Mouse (Mus musculus): ENCODE measurements around the gene Ush1c. TPM values are rescaled to one million over a fixed set of nuclear protein-coding genes. Genes with fewer than 3 reads are reported as not detected.

The Ush1c gene
- total RNA-seq (2021), result 2.7 and 4.7 TPM in 2 replicates
- long read RNA-seq, experiment 1, partial matches to known transcripts, result 1 of 5 reads
- long read RNA-seq, experiment 1, other reads (novel, unspliced or antisense), result 1 of 5 reads
- long read RNA-seq, experiment 2, partial matches to known transcripts, result 0 of 4 reads
- long read RNA-seq, experiment 2, other reads (novel, unspliced or antisense), result 1 of 4 reads

DNA sequence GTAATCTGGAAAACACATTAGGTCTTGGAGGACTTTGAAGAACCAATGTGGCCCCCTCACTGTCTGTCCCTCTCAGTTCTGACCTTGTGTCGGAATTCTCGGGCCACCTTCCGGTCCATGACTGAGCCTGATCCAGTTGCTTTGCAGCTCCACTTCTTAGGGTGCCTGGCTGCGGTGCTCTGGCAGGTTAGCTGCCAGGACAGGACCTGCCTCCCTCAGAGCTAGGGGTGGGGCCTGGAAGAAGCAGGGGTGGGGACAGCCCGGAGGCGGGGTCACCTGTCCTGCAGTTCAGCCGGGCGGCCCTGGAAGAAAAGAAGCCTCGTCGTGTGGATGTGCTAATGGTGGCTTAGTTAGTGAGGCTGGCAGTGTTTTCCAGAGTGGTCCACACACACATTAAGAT lies at the start of gene Ush1c:
Ush1c (minus strand) TSS at position 158 of the 400 bp plus-strand sequence.
- DNase-seq, result peak; percentile 20

GRCm38 (mm10) chr7:46287051-46287450 lies 48.7 kb upstream of the Ush1c start:
- DNase-seq, result no peak

- no peak for DNase-seq
Observed at GRCm38 (mm10) chr7:46286391-46286790, 48.1 kb upstream of the Ush1c start.

DNA sequence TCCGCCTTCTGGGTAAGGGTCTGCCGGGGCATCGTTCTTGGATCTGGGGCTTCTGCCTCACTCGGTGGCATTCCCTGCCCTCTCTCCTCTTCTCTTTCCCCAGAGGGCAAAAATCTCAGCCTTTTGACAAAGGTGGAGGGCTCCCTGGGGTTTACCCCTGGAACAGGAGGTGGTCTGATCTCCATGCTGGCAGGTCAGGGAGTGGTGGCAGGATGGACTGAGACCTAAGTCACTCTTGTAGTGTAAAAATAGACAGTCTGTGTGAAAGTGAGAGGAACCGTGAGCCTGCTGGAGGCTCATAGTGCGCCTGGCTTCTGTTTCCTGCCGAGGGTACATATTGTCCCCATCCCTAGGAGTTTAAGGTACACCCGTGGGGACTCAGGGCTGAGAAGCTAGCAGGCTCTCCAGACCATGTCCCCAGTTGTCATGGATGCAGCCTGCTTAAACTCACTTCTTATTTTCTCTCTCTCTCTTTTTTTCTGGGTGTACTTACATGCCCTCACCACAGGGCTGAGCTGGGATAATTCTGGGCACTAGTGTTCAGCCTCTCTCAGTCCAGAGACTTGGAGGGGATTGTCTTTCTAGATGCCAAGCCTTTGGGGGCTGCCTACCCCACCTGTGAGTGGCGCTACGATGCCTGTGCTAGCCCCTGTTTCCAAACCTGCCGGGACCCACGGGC lies 47.0 kb upstream of the Ush1c start:
- DNase-seq, result no peak

DNA sequence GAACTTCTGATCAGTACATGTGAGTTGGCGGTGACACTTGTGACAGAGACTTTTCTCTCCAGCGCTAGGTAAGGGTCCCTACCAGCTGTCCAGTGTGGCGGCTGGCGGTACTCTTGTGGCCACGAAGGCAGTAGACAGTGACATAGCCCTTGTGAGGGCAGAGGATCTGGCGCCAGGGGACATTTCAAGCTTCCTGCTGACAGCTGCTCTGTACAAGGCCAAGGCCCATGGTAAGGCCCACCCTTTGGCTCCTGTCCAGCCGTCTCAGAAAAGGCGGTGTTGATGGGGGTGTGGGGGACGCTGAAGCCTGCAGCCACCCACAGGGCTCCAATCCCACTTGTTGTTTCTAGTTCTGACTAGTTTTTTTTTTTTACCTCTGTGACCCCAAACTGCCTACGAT lies 45.4 kb upstream of the Ush1c start:
- peak; percentile 83 for DNase-seq

DNA sequence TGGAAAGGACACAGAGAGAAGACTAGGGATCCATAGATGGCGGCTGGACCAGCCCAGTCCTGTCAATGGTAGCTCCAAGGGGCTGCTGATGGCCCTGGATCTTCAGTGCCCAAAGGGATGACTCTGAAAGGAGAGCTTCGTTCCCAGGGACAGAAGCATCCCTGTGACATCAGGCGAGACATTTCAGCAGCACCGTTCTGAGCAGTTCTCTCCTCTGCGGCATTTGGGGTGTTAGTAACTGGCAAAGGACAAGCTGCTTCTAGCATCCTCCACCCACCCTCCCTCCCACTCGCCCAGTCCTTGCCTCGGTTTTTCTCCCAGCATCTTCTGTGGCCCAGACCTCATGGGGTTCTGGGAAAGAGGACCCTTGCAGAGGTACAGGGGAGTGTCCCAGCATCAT lies 44.0 kb upstream of the Ush1c start:
- no peak for DNase-seq

DNA sequence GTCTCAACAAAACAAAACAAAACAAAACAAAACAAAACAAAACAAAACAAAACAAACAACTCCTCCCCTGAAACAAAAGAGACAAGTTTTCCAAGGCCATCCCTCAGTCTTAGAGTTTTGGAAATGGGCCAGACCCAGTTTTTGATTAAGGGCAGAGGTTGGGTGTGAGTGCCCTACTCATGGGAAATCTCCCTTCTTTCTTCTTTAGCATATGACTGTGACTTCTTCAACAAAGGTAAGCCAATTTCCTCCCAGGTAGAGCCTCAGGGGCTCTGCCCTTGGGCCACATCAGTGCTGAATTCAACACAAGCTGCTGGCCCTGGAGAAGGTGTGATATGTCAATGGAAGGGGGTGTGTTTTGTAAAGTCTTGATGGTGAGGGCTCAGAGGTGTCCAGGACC lies 42.6 kb upstream of the Ush1c start:
- no peak for DNase-seq

GRCm38 (mm10) chr7:46279946-46280345 lies 41.6 kb upstream of the Ush1c start:
- peak; percentile 71 for DNase-seq

- no peak for DNase-seq
Observed at GRCm38 (mm10) chr7:46276156-46276555, 37.9 kb upstream of the Ush1c start.

DNA sequence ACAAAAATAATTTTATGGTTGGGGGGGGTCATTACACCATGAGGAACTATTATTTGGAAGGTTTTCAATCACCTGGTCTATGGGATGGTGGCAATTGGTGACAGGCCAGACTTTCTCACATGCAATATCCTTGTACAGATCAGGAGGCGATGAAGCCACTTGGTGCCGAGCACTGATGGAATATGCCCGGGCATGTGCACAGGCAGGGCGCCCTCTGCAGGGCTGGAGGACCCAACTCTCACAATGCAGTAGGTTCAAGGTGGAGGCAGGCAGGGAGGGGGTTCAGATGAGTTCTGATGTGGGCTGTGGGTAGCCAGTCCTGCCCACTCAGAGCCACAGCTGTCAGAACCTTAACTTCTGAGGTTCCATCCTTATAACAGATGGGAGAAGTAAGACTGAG lies 13.5 kb upstream of the Ush1c start:
- peak; percentile 27 for DNase-seq

DNA sequence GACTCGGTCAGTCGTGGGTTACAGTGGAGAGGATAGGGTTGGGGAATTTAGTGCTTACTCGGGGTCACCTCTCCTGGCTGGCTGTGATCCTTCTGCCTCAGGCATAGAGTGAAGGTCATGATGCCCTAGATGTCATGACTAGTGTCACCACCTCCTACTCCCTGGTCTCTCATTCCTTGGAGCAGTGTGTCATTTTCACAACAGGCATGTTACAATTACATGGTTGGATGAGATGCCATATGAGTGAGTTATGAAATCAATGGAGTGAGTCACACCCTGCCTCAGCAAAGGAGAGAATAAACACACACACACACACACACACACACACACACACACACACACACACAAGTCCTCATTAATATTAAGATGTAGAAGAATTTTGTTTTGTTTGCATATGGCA lies 9.3 kb upstream of the Ush1c start:
- DNase-seq, result peak; percentile 12

DNA sequence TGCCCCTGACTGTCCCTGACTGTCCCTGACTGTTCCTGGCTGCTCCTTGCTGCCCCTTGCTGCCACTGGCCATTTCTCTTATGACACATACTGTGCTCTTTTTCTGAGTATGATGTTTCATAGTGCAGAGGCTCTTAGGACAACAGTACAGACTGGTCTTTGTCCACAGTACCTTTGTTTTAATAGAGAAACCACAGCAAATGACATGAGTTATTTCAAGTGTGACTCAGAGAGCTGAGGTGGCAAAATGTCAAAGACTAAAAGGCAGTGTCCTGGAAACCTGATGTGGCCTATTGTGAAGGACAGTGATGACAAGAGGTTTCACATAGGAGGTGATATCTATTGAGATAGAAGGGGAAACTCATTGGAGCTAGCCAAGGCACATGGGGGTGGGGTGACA lies 8.6 kb upstream of the Ush1c start:
- peak; percentile 32 for DNase-seq

DNA sequence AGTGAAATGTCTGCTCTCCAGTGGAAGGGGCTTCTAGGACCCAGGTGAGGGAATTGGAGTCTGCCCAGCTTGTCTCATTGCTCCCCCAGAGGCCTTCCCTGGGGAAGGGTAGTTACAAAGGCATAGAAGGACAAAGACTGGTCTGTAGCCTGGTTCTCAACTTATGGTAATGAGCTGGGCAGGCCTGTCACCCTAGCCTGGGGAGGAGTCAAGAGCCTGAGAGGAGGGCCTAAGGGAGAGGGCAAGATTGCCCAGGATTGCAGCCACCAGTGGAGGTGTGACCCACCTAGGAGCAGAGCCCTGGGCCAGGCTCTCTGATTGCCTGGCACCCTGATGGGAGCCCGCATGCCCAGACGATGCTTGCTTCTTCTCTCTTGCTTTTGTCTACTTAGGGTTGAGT lies 2.4 kb upstream of the Ush1c start, which contains the start of gene Otog:
Otog (plus strand) TSS at position 292 of the 400 bp plus-strand sequence.
- DNase-seq, result no peak

- DNase-seq, result no peak
Observed at GRCm38 (mm10) chr7:46240091-46240490, 1.8 kb upstream of the Ush1c start.

GRCm38 (mm10) chr7:46237192-46237591 lies 1.1 kb downstream of the Ush1c start:
- DNase-seq, result no peak

DNA sequence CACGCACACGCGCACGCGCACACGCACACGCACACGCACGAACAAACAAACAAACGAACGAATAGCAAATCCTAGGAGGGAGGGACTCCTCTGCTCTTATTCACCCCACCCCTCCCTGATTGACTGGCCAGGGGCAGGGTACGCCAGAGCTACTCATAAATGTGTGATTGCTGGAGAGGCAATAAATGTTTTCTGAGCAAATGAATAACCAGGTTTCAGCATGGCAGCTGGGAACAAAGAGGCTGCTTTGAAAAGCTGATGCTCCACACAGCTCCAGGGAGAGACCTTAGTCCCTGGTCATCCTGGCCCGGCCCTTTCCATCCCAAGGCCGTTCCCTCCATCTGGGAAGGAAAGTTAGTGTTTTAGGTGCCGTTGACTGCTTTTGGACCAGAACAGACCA lies 1.9 kb downstream of the Ush1c start:
- no peak for DNase-seq

GRCm38 (mm10) chr7:46235948-46236347 lies 2.4 kb downstream of the Ush1c start:
- no peak for DNase-seq

GRCm38 (mm10) chr7:46226936-46227335 lies 11.4 kb downstream of the Ush1c start:
- DNase-seq, result peak; percentile 43

DNA sequence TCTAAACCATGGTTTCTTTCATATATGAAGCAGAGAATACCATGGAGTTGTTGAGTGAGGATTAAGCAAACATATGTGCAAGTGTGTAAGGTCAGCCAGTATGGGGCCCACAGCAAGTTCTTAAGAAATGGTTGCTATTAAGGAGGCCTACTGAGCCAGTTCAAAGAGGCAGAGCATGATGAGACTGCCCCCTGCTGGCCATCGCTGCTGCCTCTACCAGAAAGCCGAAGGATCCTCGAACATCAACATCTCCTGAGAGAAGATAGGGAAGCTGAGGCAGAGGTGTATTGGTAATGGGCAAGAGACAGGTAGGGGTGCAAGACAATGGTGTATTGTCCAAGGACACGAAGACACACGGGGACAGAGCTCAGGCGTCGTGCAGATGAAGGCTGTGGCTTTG lies 12.1 kb downstream of the Ush1c start:
- DNase-seq, result peak; percentile 73

GRCm38 (mm10) chr7:46220591-46221129 lies 17.6 kb downstream of the Ush1c start:
- no peak for DNase-seq

GRCm38 (mm10) chr7:46218415-46218814 lies 19.9 kb downstream of the Ush1c start:
- no peak for DNase-seq

- DNase-seq, result no peak
Observed at GRCm38 (mm10) chr7:46216481-46216880, 21.8 kb downstream of the Ush1c start.

DNA sequence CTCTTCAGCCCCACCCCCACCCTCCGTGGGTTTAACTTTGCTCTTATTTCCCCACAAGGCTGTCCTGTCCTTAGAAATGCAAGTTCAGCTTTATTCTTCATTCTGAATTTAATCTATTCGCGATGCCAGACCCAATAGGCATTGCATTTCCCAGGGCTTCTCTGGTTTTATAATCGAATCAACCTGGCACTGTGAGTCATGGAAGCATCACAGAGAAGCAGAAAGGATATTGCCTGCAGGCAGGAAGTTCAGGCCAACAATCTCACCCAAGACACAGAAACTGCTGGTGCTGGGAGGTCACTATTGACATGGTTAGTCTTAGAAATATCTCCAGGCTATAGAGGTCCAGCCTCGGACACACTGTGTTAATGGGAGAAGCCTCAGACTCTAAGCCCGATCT lies 28.0 kb downstream of the Ush1c start:
- peak; percentile 16 for DNase-seq

GRCm38 (mm10) chr7:46208131-46208530 lies 30.2 kb downstream of the Ush1c start:
- no peak for DNase-seq
